Mouse (Mus musculus): ENCODE measurements around the gene Pigs. TPM values are rescaled to one million over a fixed set of nuclear protein-coding genes. Genes with fewer than 3 reads are reported as not detected.

Gene Pigs
- polyA plus RNA-seq, 1 experiment = 50.2 TPM

GRCm38 (mm10) chr11:78344328-78344889, 16.2 kb downstream of the Pigs start:
- Histone ChIP-seq H3K27me3 (ENCODE audit: control insufficient read depth, insufficient read depth, insufficient read length) (no peaks in the 10 kb centered on the region), H3K4me2 (ENCODE audit: low read depth) (peak overlapping the region; percentile 84), H3K36me3 (ENCODE audit: control insufficient read depth, insufficient read depth) (no peaks in the 10 kb centered on the region), H3ac (ENCODE audit: control insufficient read depth, insufficient read length) (no peak overlapping the region), H3K4me3 (peak overlapping the region; percentile 13), H3K79me2 (ENCODE audit: control insufficient read depth, insufficient read depth) (no peaks in the 10 kb centered on the region)
- TF ChIP-seq E2F4 (IDR thresholded peaks at IDR 0.05; ENCODE audit: insufficient read depth) = no peak
- TF ChIP-seq TCF3 (IDR thresholded peaks at IDR 0.05; ENCODE audit: insufficient read length, low read depth) = no peak
- TF ChIP-seq USF1 (IDR thresholded peaks at IDR 0.05; ENCODE audit: low read depth) = no peak
- no peak for TF ChIP-seq REST (IDR thresholded peaks at IDR 0.05; ENCODE audit: insufficient read depth, insufficient read length)
- TF ChIP-seq MYOD1 (IDR thresholded peaks at IDR 0.05; ENCODE audit: control insufficient read depth in 1 of 3, insufficient read length in 2 of 3, low read depth in 2 of 3) = no peak
- no peak for TF ChIP-seq POLR2A (IDR thresholded peaks at IDR 0.05; ENCODE audit: insufficient read length, low read depth)
- TF ChIP-seq POLR2AphosphoS2 (IDR thresholded peaks at IDR 0.05; ENCODE audit: insufficient read length, low read depth) = no peak
- TF ChIP-seq MYOG (IDR thresholded peaks at IDR 0.05; ENCODE audit: control insufficient read depth in 1 of 3, insufficient read depth in 1 of 3, insufficient read length in 2 of 3, low read depth in 2 of 3) = no peak
- TF ChIP-seq MAX (IDR thresholded peaks at IDR 0.05; ENCODE audit: low read depth) = no peak
- no peak for TF ChIP-seq TCF12 (IDR thresholded peaks at IDR 0.05; ENCODE audit: insufficient read depth, poor library complexity, severe bottlenecking)

DNA sequence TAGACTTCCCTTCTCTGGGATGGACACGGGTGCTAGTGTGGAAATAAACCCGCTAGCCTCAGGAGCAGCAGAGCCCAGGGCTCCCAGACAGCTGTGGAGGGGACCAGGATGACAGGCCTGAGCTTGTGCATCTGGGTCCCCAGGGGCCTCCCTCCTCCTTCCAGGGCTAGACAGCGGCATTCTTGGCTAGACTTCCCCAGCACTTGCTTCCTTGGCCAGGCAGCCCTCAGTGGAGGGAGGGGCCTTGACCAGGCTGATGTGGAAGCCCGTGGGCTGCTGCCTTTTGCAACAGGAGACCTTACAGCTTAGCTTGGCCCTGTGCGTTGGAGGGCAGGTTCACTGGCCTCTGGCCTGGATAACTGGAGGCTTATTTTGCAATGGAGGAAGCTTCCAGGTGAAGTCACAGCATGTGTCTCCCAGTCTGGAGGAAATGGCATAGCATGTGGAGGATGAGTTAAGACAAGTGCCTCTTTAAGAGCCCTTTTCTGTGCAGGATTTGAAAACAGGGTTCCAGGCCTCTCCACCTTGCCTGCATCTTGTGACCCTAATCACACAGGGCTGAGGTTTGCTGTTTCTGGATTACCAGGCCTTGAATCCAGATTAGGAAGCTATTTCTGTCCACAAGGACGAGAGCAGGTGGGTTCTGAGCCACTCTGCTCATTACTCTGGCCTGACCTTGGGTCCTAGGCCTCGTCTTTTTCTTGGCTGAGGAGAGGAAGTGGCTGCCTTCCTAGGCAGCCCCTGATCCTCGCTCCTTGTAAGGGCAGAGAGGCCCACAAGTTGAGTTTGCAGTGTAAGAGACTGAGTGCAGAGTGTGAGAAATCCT, 16.9 kb downstream of the Pigs start:
- Histone ChIP-seq H3K4me3 (no peak overlapping the region), H3K79me2 (ENCODE audit: control insufficient read depth, insufficient read depth) (no peaks in the 10 kb centered on the region), H3K36me3 (ENCODE audit: control insufficient read depth, insufficient read depth) (no peaks in the 10 kb centered on the region), H3K27me3 (ENCODE audit: control insufficient read depth, insufficient read depth, insufficient read length) (no peaks in the 10 kb centered on the region), H3K4me2 (ENCODE audit: low read depth) (peak overlapping the region; percentile 84), H3ac (ENCODE audit: control insufficient read depth, insufficient read length) (no peak overlapping the region)
- peak in 1 of 3 experiments; percentile 28 for TF ChIP-seq MYOG (IDR thresholded peaks at IDR 0.05; ENCODE audit: control insufficient read depth in 1 of 3, insufficient read depth in 1 of 3, insufficient read length in 2 of 3, low read depth in 2 of 3)
- no peak for TF ChIP-seq POLR2A (IDR thresholded peaks at IDR 0.05; ENCODE audit: insufficient read length, low read depth)
- TF ChIP-seq CEBPB (IDR thresholded peaks at IDR 0.05; ENCODE audit: insufficient read depth, poor library complexity, severe bottlenecking) = no peak
- peak in 1 of 3 experiments; percentile 2 for TF ChIP-seq MYOD1 (IDR thresholded peaks at IDR 0.05; ENCODE audit: control insufficient read depth in 1 of 3, insufficient read length in 2 of 3, low read depth in 2 of 3)
- no peak for TF ChIP-seq MAX (IDR thresholded peaks at IDR 0.05; ENCODE audit: low read depth)
- no peak for TF ChIP-seq REST (IDR thresholded peaks at IDR 0.05; ENCODE audit: insufficient read depth, insufficient read length)
- no peak for TF ChIP-seq SRF (IDR thresholded peaks at IDR 0.05; ENCODE audit: control insufficient read depth, insufficient read length, low read depth)

DNA sequence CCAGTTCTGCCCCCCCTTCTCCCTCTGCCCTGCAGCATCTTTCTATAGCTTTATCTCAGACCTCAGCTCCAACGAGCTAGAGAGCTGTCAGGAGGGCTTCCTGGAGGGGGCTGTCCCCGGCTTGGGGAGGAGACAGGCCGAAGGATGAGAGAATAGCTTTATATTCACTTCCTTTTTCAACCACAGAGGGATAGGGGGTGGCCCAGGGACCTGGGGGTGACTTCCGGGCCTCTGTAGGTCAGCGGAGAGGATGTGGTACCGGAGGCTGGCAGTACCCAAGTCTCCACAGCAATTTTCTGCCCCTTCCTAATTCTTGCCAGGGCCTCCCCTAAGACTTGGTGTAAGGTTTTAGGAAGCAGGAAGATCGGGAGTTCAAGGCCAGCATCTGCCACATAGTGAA, 17.6 kb downstream of the Pigs start:
- Histone ChIP-seq H3ac (ENCODE audit: control insufficient read depth, insufficient read length) (no peak overlapping the region), H3K36me3 (ENCODE audit: control insufficient read depth, insufficient read depth) (no peaks in the 10 kb centered on the region), H3K27me3 (ENCODE audit: control insufficient read depth, insufficient read depth, insufficient read length) (no peaks in the 10 kb centered on the region), H3K79me2 (ENCODE audit: control insufficient read depth, insufficient read depth) (no peaks in the 10 kb centered on the region), H3K4me2 (ENCODE audit: low read depth) (no peak overlapping the region), H3K4me3 (no peak overlapping the region)
- TF ChIP-seq MYOD1 (IDR thresholded peaks at IDR 0.05; ENCODE audit: control insufficient read depth in 1 of 3, insufficient read length in 2 of 3, low read depth in 2 of 3) (no peak), POLR2A (IDR thresholded peaks at IDR 0.05; ENCODE audit: insufficient read length, low read depth) (no peak), SRF (IDR thresholded peaks at IDR 0.05; ENCODE audit: control insufficient read depth, insufficient read length, low read depth) (no peak), POLR2AphosphoS2 (IDR thresholded peaks at IDR 0.05; ENCODE audit: insufficient read length, low read depth) (no peak), MAX (IDR thresholded peaks at IDR 0.05; ENCODE audit: low read depth) (no peak)

GRCm38 (mm10) chr11:78346326-78347069, 18.3 kb downstream of the Pigs start:
- Histone ChIP-seq H3K4me2 (ENCODE audit: low read depth) (no peak overlapping the region), H3K36me3 (ENCODE audit: control insufficient read depth, insufficient read depth) (no peaks in the 10 kb centered on the region)

More at GRCm38 (mm10) chr11:78346326-78347069, 18.3 kb downstream of the Pigs start:
- no peaks in the 10 kb centered on the region for H3K27me3 ChIP-seq (ENCODE audit: control insufficient read depth, insufficient read depth, insufficient read length)
- H3K4me3 ChIP-seq = no peak overlapping the region
- no peak overlapping the region for H3ac ChIP-seq (ENCODE audit: control insufficient read depth, insufficient read length)
- no peaks in the 10 kb centered on the region for H3K79me2 ChIP-seq (ENCODE audit: control insufficient read depth, insufficient read depth)
- TF ChIP-seq MYOD1 (IDR thresholded peaks at IDR 0.05; ENCODE audit: control insufficient read depth in 1 of 3, insufficient read length in 2 of 3, low read depth in 2 of 3) = no peak
- no peak for TF ChIP-seq POLR2A (IDR thresholded peaks at IDR 0.05; ENCODE audit: insufficient read length, low read depth)
- no peak for TF ChIP-seq MAX (IDR thresholded peaks at IDR 0.05; ENCODE audit: low read depth)

Measured in myocyte (in vitro differentiated cells).